Mouse (Mus musculus): Measurements from ENCODE around the gene Pomc. TPM values are rescaled to one million over a fixed set of nuclear protein-coding genes. Genes with fewer than 3 reads are reported as not detected.
"Not testable (repeated sequence)": the region's sequence is repeated elsewhere in the genome, so short reads cannot be mapped to it uniquely, and the experiment has no call there.

Gene Pomc
- polyA plus RNA-seq, 1 experiment: 0.20 TPM

DNA sequence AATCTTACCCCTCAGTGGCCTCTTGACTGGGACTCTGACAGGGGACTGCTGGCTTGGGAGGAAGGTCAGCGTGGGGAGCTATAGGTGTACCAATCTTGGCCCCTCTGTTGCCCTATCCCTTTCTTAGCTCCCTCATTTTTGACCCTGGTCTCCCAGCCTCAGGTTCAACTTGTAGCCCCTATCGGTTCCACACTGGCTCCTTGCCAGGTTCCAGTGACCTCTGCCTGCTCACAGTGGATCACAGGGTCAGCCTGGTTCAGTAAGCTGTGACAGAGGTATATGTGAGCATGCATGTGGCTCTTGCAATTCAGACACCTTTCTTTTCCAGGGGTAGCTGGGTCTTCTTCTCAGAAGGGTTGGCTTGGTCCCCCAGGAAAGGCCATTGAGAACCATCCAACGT lies 38.9 kb upstream of the Pomc start:
- peaks cover 10% of the 10 kb centered on the region; the same call in 1 of the 2 replicates for H3K4me1 ChIP-seq (ENCODE audit: control insufficient read depth, insufficient read depth, insufficient read length, low read length)
- H3K4me3 ChIP-seq (ENCODE audit: low read depth, low read length): no peak overlapping the region
- no peak overlapping the region for H3K27ac ChIP-seq (ENCODE audit: insufficient read depth, low read depth, low read length)
- TF ChIP-seq POLR2A (IDR thresholded peaks at IDR 0.05; ENCODE audit: low read depth, low read length) (no peak), CTCF (IDR thresholded peaks at IDR 0.05; ENCODE audit: extremely low read depth, insufficient read length, insufficient replicate concordance, low read depth, low read length) (no peak)
- H3K36me3 ChIP-seq (ENCODE audit: control insufficient read depth, insufficient read depth, low read length): peaks cover 9% of the 10 kb centered on the region; the same call in 1 of the 2 replicates
- no peaks in the 10 kb centered on the region for H3K27me3 ChIP-seq (ENCODE audit: control insufficient read depth, insufficient read depth, low read length)
- 66% methylated on average over 3 of the region's 3 CpGs for WGBS

DNA sequence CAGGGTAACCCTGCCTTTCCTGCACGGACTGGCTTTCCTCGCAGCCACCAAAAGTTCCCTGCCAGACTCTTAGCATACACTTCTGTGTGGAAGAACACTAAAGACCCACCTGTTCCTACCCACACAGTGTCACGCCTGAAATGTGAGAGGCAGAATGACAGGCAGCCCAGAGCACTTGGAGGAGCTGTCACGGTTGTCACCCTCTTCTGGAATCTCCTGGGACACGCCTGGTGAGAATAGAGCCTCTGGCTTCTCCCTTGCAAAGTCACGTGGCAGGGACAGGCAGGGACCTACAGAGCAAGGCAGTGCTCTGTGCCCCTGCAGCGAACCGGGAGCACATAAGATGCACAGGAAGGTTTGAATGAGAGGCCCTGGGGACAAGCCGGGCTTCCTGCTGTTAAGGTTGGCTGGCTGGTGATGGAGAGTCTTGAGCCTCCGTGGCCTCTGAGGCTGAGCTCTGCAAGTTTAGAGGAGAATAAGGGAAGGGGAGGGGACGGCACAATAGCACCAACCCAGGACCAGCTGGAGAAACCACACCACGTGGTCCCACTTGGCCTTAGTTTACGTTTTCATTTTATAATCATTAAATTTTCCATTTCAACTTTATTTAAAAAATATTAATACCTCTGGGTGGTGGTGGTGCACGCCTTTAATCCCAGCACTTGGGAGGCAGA lies 36.9 kb upstream of the Pomc start:
- Histone ChIP-seq H3K4me1 (ENCODE audit: control insufficient read depth, insufficient read depth, insufficient read length, low read length) (peaks cover 10% of the 10 kb centered on the region; the same call in 1 of the 2 replicates), H3K27me3 (ENCODE audit: control insufficient read depth, insufficient read depth, low read length) (no peaks in the 10 kb centered on the region), H3K36me3 (ENCODE audit: control insufficient read depth, insufficient read depth, low read length) (peaks cover 5% of the 10 kb centered on the region; the same call in 1 of the 2 replicates), H3K4me3 (ENCODE audit: low read depth, low read length) (no peak overlapping the region), H3K27ac (ENCODE audit: insufficient read depth, low read depth, low read length) (no peak overlapping the region)
- 55% methylated on average over 14 of the region's 14 CpGs for WGBS
- TF ChIP-seq POLR2A (IDR thresholded peaks at IDR 0.05; ENCODE audit: low read depth, low read length) (no peak), CTCF (IDR thresholded peaks at IDR 0.05; ENCODE audit: extremely low read depth, insufficient read length, insufficient replicate concordance, low read depth, low read length) (no peak)

DNA sequence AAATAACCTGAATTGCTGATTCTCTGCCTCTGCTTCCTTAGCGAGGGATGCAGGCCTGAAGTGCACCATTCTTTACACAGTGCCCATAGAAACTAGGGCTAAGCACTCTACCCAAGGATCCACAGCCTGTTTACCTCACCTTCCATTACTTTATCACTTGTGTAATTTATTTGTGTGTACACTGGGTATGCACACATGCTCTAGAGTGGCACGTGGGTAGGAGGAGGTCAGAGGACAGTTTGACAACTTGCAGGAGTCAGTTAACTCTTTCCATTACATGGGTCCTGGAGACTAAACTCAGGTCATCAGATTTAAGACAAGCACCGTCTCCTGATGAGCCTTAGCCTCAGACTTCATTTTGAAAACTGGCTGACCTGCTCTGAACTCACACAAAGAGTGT lies 36.2 kb upstream of the Pomc start:
- WGBS: 54% methylated on average over 3 of the region's 3 CpGs
- H3K27ac ChIP-seq (ENCODE audit: insufficient read depth, low read depth, low read length): no peak overlapping the region
- H3K4me3 ChIP-seq (ENCODE audit: low read depth, low read length): no peak overlapping the region
- TF ChIP-seq CTCF (IDR thresholded peaks at IDR 0.05; ENCODE audit: extremely low read depth, insufficient read length, insufficient replicate concordance, low read depth, low read length) (no peak), POLR2A (IDR thresholded peaks at IDR 0.05; ENCODE audit: low read depth, low read length) (no peak)
- H3K36me3 ChIP-seq (ENCODE audit: control insufficient read depth, insufficient read depth, low read length): peaks cover 5% of the 10 kb centered on the region; the same call in 1 of the 2 replicates
- H3K4me1 ChIP-seq (ENCODE audit: control insufficient read depth, insufficient read depth, insufficient read length, low read length): peaks cover 10% of the 10 kb centered on the region; the same call in 1 of the 2 replicates
- H3K27me3 ChIP-seq (ENCODE audit: control insufficient read depth, insufficient read depth, low read length): no peaks in the 10 kb centered on the region

DNA sequence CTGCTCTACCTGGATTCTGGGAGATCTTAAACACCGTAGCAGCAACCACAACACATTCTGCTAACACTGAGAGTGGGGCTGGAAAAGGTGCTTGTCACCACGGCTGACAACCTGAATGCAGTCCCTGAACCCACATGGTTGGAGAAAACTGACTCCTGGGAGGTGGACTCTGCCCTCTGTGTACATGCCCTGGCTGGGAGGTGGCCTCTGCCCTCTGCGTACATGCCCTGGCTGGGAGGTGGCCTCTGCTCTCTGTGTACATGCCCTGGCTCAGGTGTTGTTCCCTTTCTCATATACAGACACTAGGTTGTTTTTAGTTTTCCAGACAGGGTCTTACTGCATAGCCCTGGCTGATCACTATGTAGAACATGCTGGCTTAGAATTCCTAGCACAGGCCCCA lies 35.3 kb upstream of the Pomc start:
- TF ChIP-seq POLR2A (IDR thresholded peaks at IDR 0.05; ENCODE audit: low read depth, low read length) (no peak), CTCF (IDR thresholded peaks at IDR 0.05; ENCODE audit: extremely low read depth, insufficient read length, insufficient replicate concordance, low read depth, low read length) (no peak)
- Histone ChIP-seq H3K4me1 (ENCODE audit: control insufficient read depth, insufficient read depth, insufficient read length, low read length) (peaks cover 10% of the 10 kb centered on the region; the same call in 1 of the 2 replicates), H3K36me3 (ENCODE audit: control insufficient read depth, insufficient read depth, low read length) (peaks cover 4% of the 10 kb centered on the region; the same call in 1 of the 2 replicates), H3K27me3 (ENCODE audit: control insufficient read depth, insufficient read depth, low read length) (no peaks in the 10 kb centered on the region), H3K4me3 (ENCODE audit: low read depth, low read length) (no peak overlapping the region), H3K27ac (ENCODE audit: insufficient read depth, low read depth, low read length) (no peak overlapping the region)
- WGBS: 25% methylated on average over 3 of the region's 3 CpGs

DNA sequence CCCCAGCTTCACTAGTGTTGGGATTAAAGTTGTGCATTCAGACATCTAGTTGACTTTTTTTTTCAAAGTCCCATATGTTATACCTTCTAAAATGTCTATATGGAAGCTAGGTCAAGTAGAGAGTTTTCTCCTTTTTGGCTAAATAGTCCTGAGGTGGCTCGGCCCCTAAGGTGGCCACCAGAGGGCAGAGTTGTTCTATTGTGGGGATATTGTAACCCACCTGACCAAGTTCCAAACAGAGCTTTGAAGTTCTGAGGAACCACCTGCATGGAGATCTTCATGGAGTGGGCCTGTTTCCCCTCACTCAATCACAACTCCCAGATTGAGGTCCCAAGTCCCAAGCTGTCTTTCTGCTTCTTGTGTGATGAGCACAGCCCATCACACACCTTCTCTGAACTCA lies 28.6 kb upstream of the Pomc start:
- 6% methylated on average over 1 of the region's 1 CpGs for WGBS
- Histone ChIP-seq H3K36me3 (ENCODE audit: control insufficient read depth, insufficient read depth, low read length) (no peaks in the 10 kb centered on the region), H3K27me3 (ENCODE audit: control insufficient read depth, insufficient read depth, low read length) (no peaks in the 10 kb centered on the region), H3K27ac (ENCODE audit: insufficient read depth, low read depth, low read length) (no peak overlapping the region), H3K4me1 (ENCODE audit: control insufficient read depth, insufficient read depth, insufficient read length, low read length) (no peaks in the 10 kb centered on the region), H3K4me3 (ENCODE audit: low read depth, low read length) (no peak overlapping the region)
- TF ChIP-seq POLR2A (IDR thresholded peaks at IDR 0.05; ENCODE audit: low read depth, low read length) (no peak), CTCF (IDR thresholded peaks at IDR 0.05; ENCODE audit: extremely low read depth, insufficient read length, insufficient replicate concordance, low read depth, low read length) (peak; percentile 81; the same call in 1 of the 2 replicates)

DNA sequence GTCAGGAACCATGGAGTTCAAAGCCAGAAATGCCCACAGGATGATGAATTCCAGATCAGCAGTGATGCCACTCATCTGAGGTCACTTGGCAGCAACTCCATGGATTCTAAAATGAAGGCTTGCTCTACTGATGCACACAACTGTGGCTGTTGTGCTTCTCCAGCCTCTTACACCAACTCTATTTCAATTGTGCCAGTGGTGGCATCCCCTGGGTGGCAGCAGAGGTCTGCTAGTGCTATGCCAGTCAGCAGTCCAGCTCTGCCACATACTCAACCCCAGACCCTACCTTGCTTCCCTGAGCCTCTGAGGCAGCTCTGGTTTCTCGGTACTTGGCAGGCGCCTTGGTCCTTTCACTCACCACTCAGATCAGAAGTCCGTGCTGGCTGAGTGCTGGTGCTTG lies 25.9 kb upstream of the Pomc start:
- Histone ChIP-seq H3K4me3 (ENCODE audit: low read depth, low read length) (no peak overlapping the region), H3K27ac (ENCODE audit: insufficient read depth, low read depth, low read length) (no peak overlapping the region), H3K4me1 (ENCODE audit: control insufficient read depth, insufficient read depth, insufficient read length, low read length) (no peaks in the 10 kb centered on the region), H3K27me3 (ENCODE audit: control insufficient read depth, insufficient read depth, low read length) (no peaks in the 10 kb centered on the region), H3K36me3 (ENCODE audit: control insufficient read depth, insufficient read depth, low read length) (no peaks in the 10 kb centered on the region)
- no peak for TF ChIP-seq CTCF (IDR thresholded peaks at IDR 0.05; ENCODE audit: extremely low read depth, insufficient read length, insufficient replicate concordance, low read depth, low read length)
- 74% methylated on average over 3 of the region's 3 CpGs for WGBS

DNA sequence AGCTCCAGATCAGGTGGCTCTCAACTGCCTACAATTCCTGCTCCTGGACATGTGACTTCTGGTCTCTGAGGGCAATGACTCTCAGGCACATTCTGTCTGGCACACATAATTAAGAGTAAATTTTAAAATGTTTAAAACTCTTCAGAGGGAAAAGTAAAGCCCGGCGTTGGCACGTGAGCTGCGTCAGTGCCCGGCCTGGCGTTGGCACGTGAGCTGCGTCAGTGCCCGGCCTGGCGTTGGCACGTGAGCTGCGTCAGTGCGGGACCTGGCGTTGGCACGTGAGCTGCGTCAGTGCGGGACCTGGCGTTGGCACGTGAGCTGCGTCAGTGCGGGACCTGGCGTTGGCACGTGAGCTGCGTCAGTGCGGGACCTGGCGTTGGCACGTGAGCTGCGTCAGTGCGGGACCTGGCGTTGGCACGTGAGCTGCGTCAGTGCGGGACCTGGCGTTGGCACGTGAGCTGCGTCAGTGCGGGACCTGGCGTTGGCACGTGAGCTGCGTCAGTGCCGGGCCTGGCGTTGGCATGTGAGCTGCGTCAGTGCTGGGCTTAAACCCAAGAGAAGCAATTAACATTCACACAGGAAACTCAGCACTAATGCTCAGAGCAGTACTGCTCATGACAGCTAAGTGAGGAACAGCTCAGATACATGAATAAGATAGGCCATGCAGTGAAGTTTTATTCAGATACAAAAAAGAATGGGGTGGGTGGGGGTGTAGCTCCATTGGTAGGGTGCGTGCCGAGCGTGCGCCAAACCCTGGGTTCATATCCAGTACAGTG lies 24.5 kb upstream of the Pomc start:
- H3K27ac ChIP-seq (ENCODE audit: insufficient read depth, low read depth, low read length); H3K27me3 ChIP-seq (ENCODE audit: control insufficient read depth, insufficient read depth, low read length); H3K4me3 ChIP-seq (ENCODE audit: low read depth, low read length); H3K4me1 ChIP-seq (ENCODE audit: control insufficient read depth, insufficient read depth, insufficient read length, low read length); H3K36me3 ChIP-seq (ENCODE audit: control insufficient read depth, insufficient read depth, low read length): not testable (repeated sequence)
- WGBS: 89% methylated on average over 38 of the region's 47 CpGs

All from small intestine, adult 2 months (tissue).